Mouse (Mus musculus): ENCODE results near the gene P2rx6.

DNA sequence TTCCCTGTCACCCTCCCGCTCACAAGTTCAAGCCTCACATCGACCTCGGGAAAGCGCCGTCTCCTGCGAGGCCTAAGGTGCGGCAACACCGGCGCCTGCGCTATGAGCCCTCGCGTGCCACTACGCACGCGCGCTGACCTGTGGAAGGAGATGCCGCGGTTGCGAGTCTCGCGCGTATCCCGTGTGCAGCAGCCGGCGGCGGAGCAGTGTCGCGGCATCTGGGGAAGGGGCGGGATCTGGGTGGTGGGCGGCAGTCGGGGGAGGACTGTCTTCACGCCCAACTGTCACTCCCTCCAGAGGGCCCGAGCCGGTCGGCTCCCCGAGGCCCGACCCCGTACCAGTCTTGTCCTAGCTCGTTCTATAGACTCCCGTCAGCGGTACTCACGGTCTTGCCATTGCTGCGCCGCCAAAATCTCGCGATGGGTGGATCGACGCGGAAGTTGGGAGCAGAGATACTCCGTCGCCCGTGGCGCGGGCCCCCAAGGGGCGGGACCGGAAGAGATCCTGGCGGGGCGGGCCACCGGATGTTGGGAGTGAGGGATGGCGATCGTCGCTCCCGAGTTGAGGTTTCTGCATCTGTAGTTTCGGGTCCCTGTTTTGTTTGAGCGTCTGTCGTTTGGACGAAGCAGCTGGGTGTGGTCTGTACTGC, 30.9 kb upstream of the P2rx6 start, which contains the start of gene Thap7:
- TF ChIP-seq CTCF (IDR thresholded peaks at IDR 0.05; ENCODE audit: low read depth) (no peak), EP300 (IDR thresholded peaks at IDR 0.05; ENCODE audit: low read depth) (peak; percentile 55)
